Mouse (Mus musculus): ENCODE data around the gene Gak.

GRCm38 (mm10) chr5:108677605-108678295 lies 48.2 kb upstream of the Gak start:
- TF ChIP-seq EP300 (IDR thresholded peaks at IDR 0.05; ENCODE audit: low read length) (no peak), CTCF (conservative IDR thresholded peaks at IDR 0.05 in 1 of 2, IDR thresholded peaks at IDR 0.05 in 1 of 2; ENCODE audit: low read depth in 2 of 2, low read length in 2 of 2) (no peak), ZC3H11A (IDR thresholded peaks at IDR 0.05; ENCODE audit: low read depth, low read length) (no peak), POLR2AphosphoS2 (IDR thresholded peaks at IDR 0.05; ENCODE audit: low read depth, low read length) (no peak), RCOR1 (conservative IDR thresholded peaks at IDR 0.05; ENCODE audit: low read depth, low read length) (no peak), POLR2A (IDR thresholded peaks at IDR 0.05; ENCODE audit: low read depth, low read length) (no peak), ZNF384 (IDR thresholded peaks at IDR 0.05; ENCODE audit: low read depth, low read length) (no peak)

Data from CH12.LX (cell line).